Mouse (Mus musculus) cortical plate, adult 2 months (tissue): ENCODE results near the gene Ly6g5c.

ENCODE experiments used
- CTCF ChIP-seq: fragments of 200-500 bp; IDR thresholded peaks from 2 replicates; pipeline ENCODE4 v1.5.1; 2011; ENCODE audit warnings: mild to moderate bottlenecking, control low read depth, low read length; ENCODE audit not compliant: insufficient read depth; ENCODE audit errors: extremely low read depth
- POLR2A ChIP-seq: fragments of 200-500 bp; IDR thresholded peaks from 2 replicates; pipeline ENCODE4 v1.6.1; 2011; ENCODE audit warnings: mild to moderate bottlenecking, low read length, control low read depth; ENCODE audit not compliant: insufficient read depth; ENCODE audit errors: extremely low read depth

- TF ChIP-seq CTCF (no peak), POLR2A (no peak)
These were observed at the start of gene Ly6g5c for GRCm38 (mm10) chr17:35108097-35108496.
